In genomic region chr12:117389516-117390347, GRCm38 (mm10) we compare ENCODE assay signal across 12 mouse cellular contexts.
DNase-seq lines count a peak whose midpoint lies in the region; ATAC-seq and TF ChIP-seq lines count a peak whose summit lies in the region.
"Had no signal": no experiment of that assay in that cellular context is flagged by ENCODE, and none has a peak within 500 bp of the region (broad histone marks: within the 10 kb centered on the region; RNA-seq: fewer than 3 reads in every experiment).

No protein-coding gene starts in this region.

- DNase-seq in heart, postnatal 4 days, result peak; percentile 26
- DNase-seq in heart, embryonic 10.5 days (ENCODE audit: low spot score), result no peak
- DNase-seq in right cerebral cortex, postnatal 4 days, result peak; percentile 43
- no peak for DNase-seq in right cerebral cortex, postnatal 25 days
- DNase-seq in limb, embryonic 10.5 days (ENCODE audit: low spot score), result peak; percentile 14
- DNase-seq in thymus, postnatal 14 days, result no peak
- DNase-seq: gastrocnemius, adult 2 months; retina, postnatal 1 day had no signal

- H3K27ac ChIP-seq in heart, embryonic 10.5 days, result no peak overlapping the region
- no peak overlapping the region for H3K27ac ChIP-seq in limb, embryonic 10.5 days
- H3K27ac ChIP-seq: gastrocnemius, adult 2 months had no signal

- H3K36me3 ChIP-seq in heart, embryonic 10.5 days, result no peaks in the 10 kb centered on the region
- H3K36me3 ChIP-seq in limb, embryonic 10.5 days, result no peaks in the 10 kb centered on the region
- H3K36me3 ChIP-seq in myocyte (ENCODE audit: control insufficient read depth, insufficient read depth), result no peaks in the 10 kb centered on the region

- H3K79me2 ChIP-seq in myocyte (ENCODE audit: control insufficient read depth, insufficient read depth), result no peaks in the 10 kb centered on the region

- no peaks in the 10 kb centered on the region for H3K27me3 ChIP-seq in heart, embryonic 10.5 days (ENCODE audit: insufficient read depth, poor library complexity, severe bottlenecking)
- H3K27me3 ChIP-seq in limb, embryonic 10.5 days (ENCODE audit: low read depth, poor library complexity, severe bottlenecking), result no peaks in the 10 kb centered on the region
- no peaks in the 10 kb centered on the region for H3K27me3 ChIP-seq in myocyte (ENCODE audit: control insufficient read depth, insufficient read depth, insufficient read length)
- H3K27me3 ChIP-seq: megakaryocyte, embryonic 14.5 days had no signal

- TF ChIP-seq POLR2A in myocyte (IDR thresholded peaks at IDR 0.05; ENCODE audit: insufficient read length, low read depth), result no peak

- H3K4me3 ChIP-seq in heart, embryonic 10.5 days, result no peak overlapping the region
- no peak overlapping the region for H3K4me3 ChIP-seq in limb, embryonic 10.5 days
- H3K4me3 ChIP-seq in myocyte, result no peak overlapping the region
- H3K4me3 ChIP-seq: gastrocnemius, adult 2 months; megakaryocyte, embryonic 14.5 days had no signal

- H3K4me1 ChIP-seq in heart, embryonic 10.5 days, result no peaks in the 10 kb centered on the region
- H3K4me1 ChIP-seq in limb, embryonic 10.5 days, result peaks cover 5% of the 10 kb centered on the region; the same call in 1 of the 2 replicates
- H3K4me1 ChIP-seq: megakaryocyte, embryonic 14.5 days had no signal

- ATAC-seq in megakaryocyte progenitor cell, adult 5-6 weeks (replicated peaks; ENCODE audit: poor library complexity), result no peak
- ATAC-seq: inflammation-experienced regulatory T-cells, adult 6 months had no signal

- no peaks in the 10 kb centered on the region for H3K9me3 ChIP-seq in heart, embryonic 10.5 days
- no peaks in the 10 kb centered on the region for H3K9me3 ChIP-seq in limb, embryonic 10.5 days (replicated peaks)
- H3K9me3 ChIP-seq: megakaryocyte, embryonic 14.5 days had no signal

- WGBS in heart, embryonic 10.5 days, result 75% methylated on average over 7 of the region's 7 CpGs
- WGBS in limb, embryonic 10.5 days, result 91% methylated on average over 7 of the region's 7 CpGs

- H3ac ChIP-seq in myocyte (ENCODE audit: control insufficient read depth, insufficient read length), result no peak overlapping the region

- peak overlapping the region; percentile 53 for H3K4me2 ChIP-seq in myocyte (ENCODE audit: low read depth)

TF ChIP-seq in myocyte, 11 proteins besides CTCF, POLR2A, EP300 and RAD21:
- TF ChIP-seq E2F4 (IDR thresholded peaks at IDR 0.05; ENCODE audit: insufficient read depth) (no peak), TCF12 (IDR thresholded peaks at IDR 0.05; ENCODE audit: insufficient read depth, poor library complexity, severe bottlenecking) (peak; percentile 34), SRF (IDR thresholded peaks at IDR 0.05; ENCODE audit: control insufficient read depth, insufficient read length, low read depth) (no peak), POLR2AphosphoS2 (IDR thresholded peaks at IDR 0.05; ENCODE audit: insufficient read length, low read depth) (no peak), TCF3 (IDR thresholded peaks at IDR 0.05; ENCODE audit: insufficient read length, low read depth) (no peak), MAX (IDR thresholded peaks at IDR 0.05; ENCODE audit: low read depth) (no peak), USF1 (IDR thresholded peaks at IDR 0.05; ENCODE audit: low read depth) (no peak), REST (IDR thresholded peaks at IDR 0.05; ENCODE audit: insufficient read depth, insufficient read length) (no peak), CEBPB (IDR thresholded peaks at IDR 0.05; ENCODE audit: insufficient read depth, poor library complexity, severe bottlenecking) (peak; percentile 94), MYOG (IDR thresholded peaks at IDR 0.05; ENCODE audit: control insufficient read depth in 1 of 3, insufficient read depth in 1 of 3, insufficient read length in 2 of 3, low read depth in 2 of 3) (peak in 1 of 3 experiments; percentile 12), MYOD1 (IDR thresholded peaks at IDR 0.05; ENCODE audit: control insufficient read depth in 1 of 3, insufficient read length in 2 of 3, low read depth in 2 of 3) (peak in 2 of 3 experiments; percentile 78 to 89)

Comparison
In these comparisons a context has a peak if more than half of its experiments do, and no peak if none do; other contexts are left out.
1. DNase-seq: peak in heart, postnatal 4 days (single experiment), right cerebral cortex, postnatal 4 days (single experiment) and limb, embryonic 10.5 days (single experiment); none in heart, embryonic 10.5 days (single experiment), right cerebral cortex, postnatal 25 days (single experiment) and thymus, postnatal 14 days (single experiment).